Mouse (Mus musculus) CD4-positive, CD25-positive, alpha-beta regulatory T cell, adult 9 weeks (primary cell): ENCODE measurements around the gene Rpl36-ps4. TPM values are rescaled to one million over a fixed set of nuclear protein-coding genes. Genes with fewer than 3 reads are reported as not detected.

Source experiments
- polyA plus RNA-seq: library from polyadenylated mRNA; unstranded; fragments of 100-300 nt; shearing (Covaris generic); gene quantifications from one replicate; pipeline ENCODE4 v1.2.1, GENCODE M21; 2017

Gene Rpl36-ps4
- polyA plus RNA-seq, result not detected

DNA sequence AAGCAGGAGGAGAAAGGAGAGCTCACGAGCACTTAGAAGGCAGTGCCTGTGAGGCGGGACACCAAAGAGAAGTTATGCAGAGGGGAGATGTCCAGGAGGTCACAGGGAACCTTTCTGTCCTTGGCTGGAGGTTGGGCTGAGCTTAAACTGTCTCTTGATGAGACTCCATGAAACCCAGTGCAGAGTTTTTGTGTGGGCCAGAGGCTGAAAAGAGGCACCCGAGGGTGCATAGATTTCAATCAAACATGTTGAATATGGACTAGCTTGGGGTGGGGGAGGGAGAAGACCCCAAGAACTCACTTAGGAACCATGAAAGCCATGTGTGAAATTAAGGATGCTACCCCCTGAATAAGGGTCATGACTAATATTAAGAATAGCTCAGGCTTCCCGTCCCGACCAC, at the start of gene Rpl36-ps4:
Gene Rpl36-ps4, plus strand, starts transcription at position 301 of the 400 bp plus-strand sequence.

Other genes with a start within 250 kb of the Rpl36-ps4 start
- 69.9 TPM for gene Msh2, start 248.6 kb upstream of the Rpl36-ps4 start, polyA plus RNA-seq
- not detected for gene Kcnk12, start 123.0 kb upstream of the Rpl36-ps4 start, polyA plus RNA-seq
- gene Msh6, start 54.1 kb downstream of the Rpl36-ps4 start, polyA plus RNA-seq, result 30.3 TPM
- 9.8 TPM for gene Fbxo11, start 144.3 kb downstream of the Rpl36-ps4 start, polyA plus RNA-seq